Mouse (Mus musculus) hindbrain, embryonic 15.5 days (tissue): ENCODE data around the gene Vmn1r174. TPM values are rescaled to one million over a fixed set of nuclear protein-coding genes. Genes with fewer than 3 reads are reported as not detected.
"Not testable (repeated sequence)": the region's sequence is repeated elsewhere in the genome, so short reads cannot be mapped to it uniquely, and the experiment has no call there.

Experiments used
- ATAC-seq: fragments of 200-750 bp; cut with Nextera tagmentation; 2 replicates; pipeline ENCODE4 v1.8.0; 2017; ENCODE audit warnings: low read depth, moderate number of reproducible peaks, moderate TSS enrichment; ENCODE audit not compliant: low FRiP score
- H3K27ac ChIP-seq: fragments of 300-500 bp; sonication (generic); replicated peaks from 2 replicates; pipeline ENCODE4 v1.5.1; 2015; ENCODE audit warnings: mild to moderate bottlenecking, inconsistent platforms
- H3K27me3 ChIP-seq: fragments of 300-500 bp; sonication (generic); 2 replicates; pipeline ENCODE4 v1.6.1; 2015; ENCODE audit warnings: control low read depth, inconsistent platforms
- H3K36me3 ChIP-seq: fragments of 300-500 bp; sonication (generic); 2 replicates; pipeline ENCODE4 v1.6.1; 2015; ENCODE audit warnings: control low read depth, inconsistent platforms
- H3K4me1 ChIP-seq: fragments of 300-500 bp; sonication (generic); replicated peaks from 2 replicates; pipeline ENCODE4 v1.6.1; 2015; ENCODE audit warnings: control low read depth, inconsistent platforms
- H3K4me2 ChIP-seq: fragments of 300-500 bp; sonication (generic); 2 replicates; pipeline ENCODE4 v1.6.1; 2015; ENCODE audit warnings: moderate library complexity, mild to moderate bottlenecking, inconsistent platforms
- H3K4me3 ChIP-seq: fragments of 300-500 bp; sonication (generic); 2 replicates; pipeline ENCODE4 v1.5.1; 2015; ENCODE audit warnings: mild to moderate bottlenecking, inconsistent platforms
- H3K9ac ChIP-seq: fragments of 300-500 bp; sonication (generic); 2 replicates; pipeline ENCODE4 v1.6.1; 2015; ENCODE audit warnings: inconsistent platforms
- H3K9me3 ChIP-seq: fragments of 300-500 bp; sonication (generic); 2 replicates; pipeline ENCODE4 v1.6.1; 2016; ENCODE audit warnings: control low read depth, inconsistent platforms
- WGBS: fragments of 180-500 bp; shearing (Covaris S2); methylation state at CpG from one replicate; pipeline ENCODE4 v1.1.7; 2015; 5-methylcytosine and 5-hydroxymethylcytosine counted together
- polyA plus RNA-seq: library from polyadenylated mRNA; unstranded; fragments of >200 nt; fragmentation: Nextera tagmentation; extraction: Ambion mirVana; gene quantifications from 2 replicates; pipeline ENCODE4 v1.2.1, GENCODE M21; 2015

Gene Vmn1r174
- not detected in 2 replicates for polyA plus RNA-seq

GRCm38 (mm10) chr7:23751970-23752369 is at the start of gene Vmn1r174:
Gene Vmn1r174 (plus strand): TSS chr7:23752270.
- ATAC-seq: not testable (repeated sequence)

GRCm38 (mm10) chr7:23784526-23784925 is 32.5 kb downstream of the Vmn1r174 start:
- Histone ChIP-seq H3K4me1 (no peaks in the 10 kb centered on the region), H3K4me2 (no peak overlapping the region), H3K9ac (no peak overlapping the region), H3K9me3 (peaks cover 22% of the 10 kb centered on the region), H3K4me3 (no peak overlapping the region), H3K36me3 (no peaks in the 10 kb centered on the region), H3K27ac (no peak overlapping the region), H3K27me3 (no peaks in the 10 kb centered on the region)
- no peak for ATAC-seq
- 81% methylated on average over 6 of the region's 6 CpGs for WGBS

More at GRCm38 (mm10) chr7:23751970-23752369, at the start of gene Vmn1r174:
- not testable (repeated sequence) for H3K4me3 ChIP-seq, H3K4me2 ChIP-seq, H3K36me3 ChIP-seq, H3K4me1 ChIP-seq, H3K27me3 ChIP-seq, H3K9me3 ChIP-seq, H3K9ac ChIP-seq, H3K27ac ChIP-seq
- WGBS: 57% methylated on average over 1 of the region's 1 CpGs

GRCm38 (mm10) chr7:23810543-23810942 is 58.5 kb downstream of the Vmn1r174 start, which contains the start of gene Vmn1r175:
Gene Vmn1r175 (minus strand): TSS chr7:23810643.
- H3K4me2 ChIP-seq, H3K27me3 ChIP-seq, ATAC-seq, H3K27ac ChIP-seq, H3K36me3 ChIP-seq, H3K9ac ChIP-seq, H3K4me1 ChIP-seq, H3K4me3 ChIP-seq: not testable (repeated sequence)
- peaks cover 13% of the 10 kb centered on the region; the same call in 1 of the 2 replicates for H3K9me3 ChIP-seq

Other genes starting within 250 kb of the Vmn1r174 start
- not detected in 2 replicates for gene Vmn1r167, start 245.1 kb upstream of the Vmn1r174 start, polyA plus RNA-seq
- not detected in 2 replicates for gene Vmn1r168, start 212.5 kb upstream of the Vmn1r174 start, polyA plus RNA-seq
- gene Vmn1r169, start 176.7 kb upstream of the Vmn1r174 start, polyA plus RNA-seq: not detected in 2 replicates
- not detected in 2 replicates for gene Vmn1r170, start 146.1 kb upstream of the Vmn1r174 start, polyA plus RNA-seq
- not detected in 2 replicates for gene Vmn1r171, start 121.5 kb upstream of the Vmn1r174 start, polyA plus RNA-seq
- not detected in 2 replicates for gene Vmn1r172, start 94.0 kb upstream of the Vmn1r174 start, polyA plus RNA-seq
- not detected in 2 replicates for gene Vmn1r173, start 51.6 kb upstream of the Vmn1r174 start, polyA plus RNA-seq
- gene Vmn1r175, start 58.4 kb downstream of the Vmn1r174 start, polyA plus RNA-seq: not detected in 2 replicates
- not detected in 2 replicates for gene Vmn1r176, start 85.1 kb downstream of the Vmn1r174 start, polyA plus RNA-seq
- gene Vmn1r177, start 114.2 kb downstream of the Vmn1r174 start, polyA plus RNA-seq: not detected in 2 replicates
- gene Vmn1r178, start 139.7 kb downstream of the Vmn1r174 start, polyA plus RNA-seq: not detected in 2 replicates
- gene Vmn1r179, start 174.7 kb downstream of the Vmn1r174 start, polyA plus RNA-seq: not detected in 2 replicates
- gene Vmn1r180, start 198.4 kb downstream of the Vmn1r174 start, polyA plus RNA-seq: not detected in 2 replicates
- gene Vmn1r181, start 222.3 kb downstream of the Vmn1r174 start, polyA plus RNA-seq: not detected in 2 replicates
- not detected in 2 replicates for gene V1rd19, start 249.4 kb downstream of the Vmn1r174 start, polyA plus RNA-seq